Mouse (Mus musculus) ES-Bruce4 (cell line): ENCODE measurements around the gene Usp40. TPM values are rescaled to one million over a fixed set of nuclear protein-coding genes. Genes with fewer than 3 reads are reported as not detected.

ENCODE experiments used
- H3K27ac ChIP-seq: 2 replicates; pipeline ENCODE4 v1.5.1; 2012; ENCODE audit warnings: low read length, inconsistent platforms; ENCODE audit not compliant: insufficient read depth
- H3K27me3 ChIP-seq: 2 replicates; pipeline ENCODE4 v1.6.1; 2012; ENCODE audit warnings: mild to moderate bottlenecking, low read length, inconsistent platforms; ENCODE audit not compliant: control insufficient read depth, poor library complexity, insufficient read depth, severe bottlenecking
- H3K36me3 ChIP-seq: 2 replicates; pipeline ENCODE4 v1.6.1; 2012; ENCODE audit warnings: inconsistent platforms, mild to moderate bottlenecking, low read length, moderate library complexity; ENCODE audit not compliant: control insufficient read depth, poor library complexity, insufficient read depth, severe bottlenecking
- H3K4me1 ChIP-seq: one replicate; pipeline ENCODE4 v1.8.1; 2011; ENCODE audit warnings: low read length; ENCODE audit not compliant: control insufficient read depth, insufficient read depth
- H3K4me3 ChIP-seq: 2 replicates; pipeline ENCODE4 v1.5.1; 2011; ENCODE audit warnings: low read depth, mild to moderate bottlenecking, low read length
- H3K9ac ChIP-seq: 2 replicates; pipeline ENCODE4 v1.6.1; 2012; ENCODE audit warnings: low read depth, mild to moderate bottlenecking, inconsistent platforms; ENCODE audit not compliant: poor library complexity, severe bottlenecking
- H3K9me3 ChIP-seq: replicated peaks from 2 replicates; pipeline ENCODE4 v1.6.1; 2012; ENCODE audit warnings: mild to moderate bottlenecking, low read length, inconsistent platforms; ENCODE audit not compliant: control insufficient read depth, poor library complexity, insufficient read depth, severe bottlenecking
- CTCF ChIP-seq: IDR thresholded peaks from one replicate; pipeline ENCODE4 v1.8.1; 2011; ENCODE audit warnings: low read depth, low read length
- EP300 ChIP-seq: IDR thresholded peaks from 2 replicates; pipeline ENCODE4 v1.6.1; 2011; ENCODE audit warnings: low read depth, low read length; ENCODE audit not compliant: insufficient read depth
- POLR2A ChIP-seq: IDR thresholded peaks from one replicate; pipeline ENCODE4 v1.8.1; 2011; ENCODE audit warnings: low read length; ENCODE audit not compliant: insufficient read depth
- polyA plus RNA-seq: library from polyadenylated mRNA; stranded (reverse); fragments of >200 nt; gene quantifications from 2 replicates; pipeline ENCODE4 v1.2.4, GENCODE M21; 2011; ENCODE audit warnings: low read depth; ENCODE audit not compliant: missing spikeins, insufficient read depth, insufficient read length

Gene Usp40
- polyA plus RNA-seq, 1 experiment: 19.6 TPM

GRCm38 (mm10) chr1:87924888-87925287 lies 83.5 kb downstream of the Usp40 start:
- Histone ChIP-seq H3K27ac (no peak overlapping the region), H3K27me3 (no peaks in the 10 kb centered on the region), H3K4me1 (no peaks in the 10 kb centered on the region), H3K9ac (no peak overlapping the region), H3K4me3 (no peak overlapping the region), H3K9me3 (no peaks in the 10 kb centered on the region), H3K36me3 (peaks cover 22% of the 10 kb centered on the region)
- TF ChIP-seq EP300: no peak
- TF ChIP-seq CTCF: no peak
- TF ChIP-seq POLR2A: no peak

- Histone ChIP-seq H3K27ac (no peak overlapping the region), H3K4me1 (no peaks in the 10 kb centered on the region), H3K36me3 (peaks cover 20% of the 10 kb centered on the region), H3K9me3 (no peaks in the 10 kb centered on the region), H3K27me3 (no peaks in the 10 kb centered on the region), H3K9ac (no peak overlapping the region), H3K4me3 (no peak overlapping the region)
- no peak for TF ChIP-seq CTCF
Measured at GRCm38 (mm10) chr1:87922666-87923065, 85.7 kb downstream of the Usp40 start.

- Histone ChIP-seq H3K4me3 (no peak overlapping the region), H3K27ac (no peak overlapping the region), H3K27me3 (no peaks in the 10 kb centered on the region), H3K9me3 (no peaks in the 10 kb centered on the region), H3K9ac (no peak overlapping the region), H3K36me3 (no peaks in the 10 kb centered on the region; the same call in 1 of the 2 replicates), H3K4me1 (no peaks in the 10 kb centered on the region)
- TF ChIP-seq POLR2A (no peak), EP300 (no peak), CTCF (no peak)
Measured at GRCm38 (mm10) chr1:87920056-87920614, 88.2 kb downstream of the Usp40 start.

GRCm38 (mm10) chr1:87918061-87918460 lies 90.3 kb downstream of the Usp40 start:
- Histone ChIP-seq H3K27me3 (no peaks in the 10 kb centered on the region), H3K27ac (no peak overlapping the region), H3K4me3 (no peak overlapping the region), H3K9ac (no peak overlapping the region), H3K36me3 (no peaks in the 10 kb centered on the region; the same call in 1 of the 2 replicates), H3K9me3 (no peaks in the 10 kb centered on the region), H3K4me1 (no peaks in the 10 kb centered on the region)
- TF ChIP-seq CTCF (no peak), EP300 (no peak), POLR2A (no peak)

GRCm38 (mm10) chr1:87917361-87917760 lies 91.0 kb downstream of the Usp40 start:
- no peaks in the 10 kb centered on the region; the same call in 1 of the 2 replicates for H3K36me3 ChIP-seq
- H3K4me1 ChIP-seq: no peaks in the 10 kb centered on the region
- TF ChIP-seq CTCF: no peak
- TF ChIP-seq EP300: no peak
- no peak for TF ChIP-seq POLR2A
- no peak overlapping the region for H3K9ac ChIP-seq
- H3K4me3 ChIP-seq: no peak overlapping the region
- no peak overlapping the region for H3K27ac ChIP-seq
- no peaks in the 10 kb centered on the region for H3K9me3 ChIP-seq
- H3K27me3 ChIP-seq: no peaks in the 10 kb centered on the region

- Histone ChIP-seq H3K27me3 (no peaks in the 10 kb centered on the region), H3K36me3 (peaks cover 2% of the 10 kb centered on the region)
- TF ChIP-seq EP300 (no peak), CTCF (no peak), POLR2A (no peak)
Measured at GRCm38 (mm10) chr1:87913356-87913755, 95.0 kb downstream of the Usp40 start.

More at GRCm38 (mm10) chr1:87913356-87913755, 95.0 kb downstream of the Usp40 start:
- Histone ChIP-seq H3K9me3 (no peaks in the 10 kb centered on the region), H3K9ac (no peak overlapping the region), H3K4me1 (no peaks in the 10 kb centered on the region), H3K4me3 (no peak overlapping the region), H3K27ac (no peak overlapping the region)
